Comparison of ENCODE assay signal across 15 mouse cellular contexts in genomic region chr3:155352277-155352802, GRCm38 (mm10).
A peak's percentile ranks its signal among the peaks of the same experiment; 100 is the strongest.
DNase-seq lines count a peak whose midpoint lies in the region; ATAC-seq and TF ChIP-seq lines count a peak whose summit lies in the region.
"Had no signal": no experiment of that assay in that cellular context is flagged by ENCODE, and none has a peak within 500 bp of the region (broad histone marks: within the 10 kb centered on the region; RNA-seq: fewer than 3 reads in every experiment).

No protein-coding gene starts in this region.

- 64% methylated on average over 2 of the region's 2 CpGs for WGBS in embryonic facial prominence, embryonic 14.5 days
- 82% methylated on average over 2 of the region's 2 CpGs for WGBS in embryonic facial prominence, embryonic 10.5 days
- WGBS in midbrain, postnatal 0 days, result 94% methylated on average over 2 of the region's 2 CpGs
- WGBS in midbrain, embryonic 13.5 days, result 88% methylated on average over 2 of the region's 2 CpGs
- WGBS in limb, embryonic 11.5 days, result 59% methylated on average over 2 of the region's 2 CpGs

- H3K27me3 ChIP-seq in embryonic facial prominence, embryonic 14.5 days (replicated peaks; ENCODE audit: control insufficient read depth, insufficient read depth, low read length), result no peaks in the 10 kb centered on the region
- H3K27me3 ChIP-seq in embryonic facial prominence, embryonic 10.5 days (replicated peaks; ENCODE audit: low read depth, poor library complexity, severe bottlenecking), result no peaks in the 10 kb centered on the region
- H3K27me3 ChIP-seq in midbrain, postnatal 0 days (ENCODE audit: insufficient read depth, low read length), result no peaks in the 10 kb centered on the region
- H3K27me3 ChIP-seq in midbrain, embryonic 13.5 days, result no peaks in the 10 kb centered on the region
- no peaks in the 10 kb centered on the region for H3K27me3 ChIP-seq in limb, embryonic 11.5 days (ENCODE audit: control insufficient read depth, insufficient read depth, low read length)

- intact Hi-C loops in heart, postnatal 14 days (cut with DNase I), result loop anchor here (5.0 kb wide), 1 partner anchor 700 kb away; no protein-coding TSS in a partner anchor

- no peak for TF ChIP-seq CTCF in midbrain, postnatal 0 days (IDR thresholded peaks at IDR 0.05)

- no peak overlapping the region for H3K27ac ChIP-seq in embryonic facial prominence, embryonic 14.5 days (replicated peaks; ENCODE audit: low read depth, low read length)
- H3K27ac ChIP-seq in embryonic facial prominence, embryonic 10.5 days (replicated peaks), result no peak overlapping the region
- no peak overlapping the region for H3K27ac ChIP-seq in midbrain, postnatal 0 days (ENCODE audit: low read depth, low read length)
- no peak overlapping the region for H3K27ac ChIP-seq in midbrain, embryonic 13.5 days
- no peak overlapping the region for H3K27ac ChIP-seq in limb, embryonic 11.5 days (replicated peaks; ENCODE audit: low read depth, low read length)
- H3K27ac ChIP-seq: layer of hippocampus, adult 2 months had no signal

- H3K4me1 ChIP-seq in embryonic facial prominence, embryonic 14.5 days (ENCODE audit: control insufficient read depth, insufficient read depth, low read length), result no peaks in the 10 kb centered on the region
- no peaks in the 10 kb centered on the region for H3K4me1 ChIP-seq in embryonic facial prominence, embryonic 10.5 days
- no peaks in the 10 kb centered on the region for H3K4me1 ChIP-seq in midbrain, postnatal 0 days (ENCODE audit: insufficient read depth, low read length)
- H3K4me1 ChIP-seq in midbrain, embryonic 13.5 days (replicated peaks), result no peaks in the 10 kb centered on the region
- H3K4me1 ChIP-seq in limb, embryonic 11.5 days (ENCODE audit: control insufficient read depth, insufficient read depth, low read length), result no peaks in the 10 kb centered on the region

- H3K36me3 ChIP-seq in embryonic facial prominence, embryonic 14.5 days (ENCODE audit: control insufficient read depth, insufficient read depth, low read length), result no peaks in the 10 kb centered on the region
- no peaks in the 10 kb centered on the region for H3K36me3 ChIP-seq in embryonic facial prominence, embryonic 10.5 days (replicated peaks)
- no peaks in the 10 kb centered on the region for H3K36me3 ChIP-seq in midbrain, postnatal 0 days (ENCODE audit: insufficient read depth, low read length)
- no peaks in the 10 kb centered on the region for H3K36me3 ChIP-seq in midbrain, embryonic 13.5 days
- H3K36me3 ChIP-seq in limb, embryonic 11.5 days (ENCODE audit: control insufficient read depth, insufficient read depth, low read length), result no peaks in the 10 kb centered on the region

- ATAC-seq in embryonic facial prominence, embryonic 14.5 days (ENCODE audit: low read depth), result no peak
- no peak for ATAC-seq in midbrain, postnatal 0 days (ENCODE audit: low FRiP score)
- ATAC-seq in midbrain, embryonic 13.5 days, result no peak
- ATAC-seq in limb, embryonic 11.5 days (ENCODE audit: insufficient number of reproducible peaks, low FRiP score, low TSS enrichment, low read depth), result peak; percentile 44; the same call in 1 of the 2 replicates
- no peak for ATAC-seq in CD4-positive, CD25-positive, alpha-beta regulatory T cell, adult 4 months
- ATAC-seq: forebrain, postnatal 0 days had no signal

- no peak overlapping the region for H3K4me3 ChIP-seq in embryonic facial prominence, embryonic 14.5 days (ENCODE audit: low read depth, low read length)
- no peak overlapping the region for H3K4me3 ChIP-seq in embryonic facial prominence, embryonic 10.5 days
- no peak overlapping the region for H3K4me3 ChIP-seq in midbrain, postnatal 0 days (ENCODE audit: low read depth, low read length)
- no peak overlapping the region for H3K4me3 ChIP-seq in midbrain, embryonic 13.5 days (replicated peaks)
- H3K4me3 ChIP-seq in limb, embryonic 11.5 days (ENCODE audit: low read depth, low read length), result no peak overlapping the region
- H3K4me3 ChIP-seq: layer of hippocampus, adult 2 months; myocyte had no signal

- peak; percentile 8 for DNase-seq in embryonic facial prominence, embryonic 14.5 days (ENCODE audit: low spot score)
- DNase-seq in embryonic facial prominence, embryonic 10.5 days (ENCODE audit: low spot score), result no peak
- DNase-seq in midbrain, postnatal 0 days (ENCODE audit: low spot score), result peak; percentile 24
- peak; percentile 47 to 53 for DNase-seq in heart, postnatal 14 days
- peak; percentile 28 for DNase-seq in limb, embryonic 11.5 days (ENCODE audit: low spot score)
- no peak for DNase-seq in spleen, adult 18-20 months
- DNase-seq: cerebellum, adult 11-12 months; forebrain, postnatal 0 days; gastrocnemius, postnatal 36 days; lung, postnatal 14 days; thymus, adult 18-20 months had no signal

- H3K9ac ChIP-seq in embryonic facial prominence, embryonic 14.5 days (ENCODE audit: low read depth, low read length), result no peak overlapping the region
- H3K9ac ChIP-seq in midbrain, postnatal 0 days (replicated peaks; ENCODE audit: low read length, poor library complexity, severe bottlenecking), result no peak overlapping the region
- no peak overlapping the region for H3K9ac ChIP-seq in midbrain, embryonic 13.5 days (replicated peaks)
- no peak overlapping the region for H3K9ac ChIP-seq in limb, embryonic 11.5 days (ENCODE audit: low read length)
- H3K9ac ChIP-seq: forebrain, postnatal 0 days had no signal

- H3K4me2 ChIP-seq in embryonic facial prominence, embryonic 14.5 days (ENCODE audit: low read depth, low read length), result no peak overlapping the region
- no peak overlapping the region for H3K4me2 ChIP-seq in midbrain, postnatal 0 days (ENCODE audit: low read depth, low read length, poor library complexity, severe bottlenecking)
- no peak overlapping the region for H3K4me2 ChIP-seq in midbrain, embryonic 13.5 days (replicated peaks)
- H3K4me2 ChIP-seq in limb, embryonic 11.5 days (ENCODE audit: low read depth, severe bottlenecking), result no peak overlapping the region

- H3K9me3 ChIP-seq in embryonic facial prominence, embryonic 14.5 days (ENCODE audit: control insufficient read depth, low read length), result no peaks in the 10 kb centered on the region
- no peaks in the 10 kb centered on the region for H3K9me3 ChIP-seq in embryonic facial prominence, embryonic 10.5 days
- H3K9me3 ChIP-seq in midbrain, postnatal 0 days (ENCODE audit: low read length), result no peaks in the 10 kb centered on the region
- H3K9me3 ChIP-seq in midbrain, embryonic 13.5 days, result no peaks in the 10 kb centered on the region
- H3K9me3 ChIP-seq in limb, embryonic 11.5 days (ENCODE audit: control insufficient read depth, low read length), result no peaks in the 10 kb centered on the region

Comparison
In these comparisons a context has a peak if more than half of its experiments do, and no peak if none do; other contexts are left out.
1. DNase-seq: peak in embryonic facial prominence, embryonic 14.5 days (single experiment), midbrain, postnatal 0 days (single experiment), heart, postnatal 14 days (2 of 2) and limb, embryonic 11.5 days (single experiment); none in embryonic facial prominence, embryonic 10.5 days (single experiment) and spleen, adult 18-20 months (0 of 2).